Mouse (Mus musculus): Measurements from ENCODE around the gene Cacng1. TPM values are rescaled to one million over a fixed set of nuclear protein-coding genes. Genes with fewer than 3 reads are reported as not detected.

Gene Cacng1
- polyA plus RNA-seq, 1 experiment from 2014 or later: 1.1 TPM

GRCm38 (mm10) chr11:107674601-107675000, 41.7 kb downstream of the Cacng1 start:
- Histone ChIP-seq H3K4me1 (ENCODE audit: control insufficient read depth, insufficient read depth, low read length) (peaks cover 8% of the 10 kb centered on the region; the same call in 1 of the 2 replicates), H3K27ac (ENCODE audit: low read depth, low read length) (no peak overlapping the region), H3K9me3 (ENCODE audit: control insufficient read depth, low read length) (no peaks in the 10 kb centered on the region), H3K9ac (replicated peaks; ENCODE audit: low read depth, low read length) (no peak overlapping the region), H3K36me3 (ENCODE audit: control insufficient read depth, insufficient read depth, low read length) (peaks cover 22% of the 10 kb centered on the region; the same call in 1 of the 2 replicates), H3K27me3 (ENCODE audit: control insufficient read depth, insufficient read depth, low read length) (no peaks in the 10 kb centered on the region), H3K4me2 (ENCODE audit: low read depth, low read length) (no peak overlapping the region), H3K4me3 (ENCODE audit: low read depth, low read length) (no peak overlapping the region)
- no peak for ATAC-seq (ENCODE audit: low read depth)
- 91% methylated on average over 8 of the region's 8 CpGs for WGBS

DNA sequence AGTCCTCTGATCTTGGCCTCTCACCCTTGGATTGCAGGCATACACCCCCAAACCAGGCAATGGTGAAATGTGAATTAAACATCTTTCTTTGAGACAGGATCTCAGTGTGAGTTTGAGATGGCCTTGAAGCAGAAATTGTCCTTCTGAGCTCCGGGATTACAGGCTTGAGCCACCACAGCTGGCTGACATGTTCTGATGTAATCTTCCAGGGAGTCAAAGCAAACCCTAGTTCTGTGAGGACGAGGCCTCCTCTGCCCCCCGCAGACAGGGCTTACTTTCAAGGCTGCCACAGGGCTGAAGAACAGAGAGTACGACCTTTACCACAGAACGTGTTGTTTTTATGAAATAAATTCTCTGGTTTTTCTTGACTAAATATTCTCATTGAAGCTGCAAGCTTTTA, 42.3 kb downstream of the Cacng1 start:
- peaks cover 8% of the 10 kb centered on the region; the same call in 1 of the 2 replicates for H3K4me1 ChIP-seq (ENCODE audit: control insufficient read depth, insufficient read depth, low read length)
- no peak for ATAC-seq (ENCODE audit: low read depth)
- H3K4me3 ChIP-seq (ENCODE audit: low read depth, low read length): no peak overlapping the region
- H3K9ac ChIP-seq (replicated peaks; ENCODE audit: low read depth, low read length): no peak overlapping the region
- H3K4me2 ChIP-seq (ENCODE audit: low read depth, low read length): no peak overlapping the region
- peaks cover 22% of the 10 kb centered on the region; the same call in 1 of the 2 replicates for H3K36me3 ChIP-seq (ENCODE audit: control insufficient read depth, insufficient read depth, low read length)
- no peak overlapping the region for H3K27ac ChIP-seq (ENCODE audit: low read depth, low read length)
- no peaks in the 10 kb centered on the region for H3K9me3 ChIP-seq (ENCODE audit: control insufficient read depth, low read length)
- 87% methylated on average over 5 of the region's 5 CpGs for WGBS
- H3K27me3 ChIP-seq (ENCODE audit: control insufficient read depth, insufficient read depth, low read length): no peaks in the 10 kb centered on the region

DNA sequence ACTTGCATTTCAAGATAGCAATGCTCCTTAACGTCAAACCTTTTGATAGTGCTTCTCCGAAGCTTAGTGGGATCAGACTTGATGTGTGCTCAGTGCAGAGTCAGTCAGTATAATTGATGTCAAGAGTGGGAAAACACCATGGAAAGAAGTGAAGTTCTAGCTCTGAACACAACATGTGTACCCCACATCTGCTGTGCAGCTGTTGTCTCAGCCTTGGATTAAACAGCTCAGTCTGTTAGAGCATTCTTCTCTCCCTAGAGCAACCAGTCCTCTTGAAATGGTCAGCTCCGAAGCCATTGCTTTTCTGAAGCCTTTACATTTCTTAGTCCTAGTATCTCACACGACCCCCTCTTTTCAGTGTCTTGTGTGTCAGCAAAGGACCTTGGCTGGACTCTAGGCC, 47.3 kb downstream of the Cacng1 start:
- ATAC-seq (ENCODE audit: low read depth): no peak
- no peaks in the 10 kb centered on the region for H3K27me3 ChIP-seq (ENCODE audit: control insufficient read depth, insufficient read depth, low read length)
- H3K36me3 ChIP-seq (ENCODE audit: control insufficient read depth, insufficient read depth, low read length): peaks cover 25% of the 10 kb centered on the region; the same call in 1 of the 2 replicates
- WGBS: 87% methylated on average over 4 of the region's 4 CpGs
- H3K4me1 ChIP-seq (ENCODE audit: control insufficient read depth, insufficient read depth, low read length): no peaks in the 10 kb centered on the region
- no peaks in the 10 kb centered on the region for H3K9me3 ChIP-seq (ENCODE audit: control insufficient read depth, low read length)
- H3K4me2 ChIP-seq (ENCODE audit: low read depth, low read length): no peak overlapping the region
- H3K27ac ChIP-seq (ENCODE audit: low read depth, low read length): no peak overlapping the region
- no peak overlapping the region for H3K9ac ChIP-seq (replicated peaks; ENCODE audit: low read depth, low read length)
- no peak overlapping the region for H3K4me3 ChIP-seq (ENCODE audit: low read depth, low read length)

GRCm38 (mm10) chr11:107668223-107668622, 48.1 kb downstream of the Cacng1 start:
- Histone ChIP-seq H3K4me1 (ENCODE audit: control insufficient read depth, insufficient read depth, low read length) (no peaks in the 10 kb centered on the region), H3K27me3 (ENCODE audit: control insufficient read depth, insufficient read depth, low read length) (no peaks in the 10 kb centered on the region), H3K36me3 (ENCODE audit: control insufficient read depth, insufficient read depth, low read length) (peaks cover 26% of the 10 kb centered on the region; the same call in 1 of the 2 replicates), H3K4me2 (ENCODE audit: low read depth, low read length) (no peak overlapping the region), H3K27ac (ENCODE audit: low read depth, low read length) (no peak overlapping the region), H3K4me3 (ENCODE audit: low read depth, low read length) (no peak overlapping the region), H3K9me3 (ENCODE audit: control insufficient read depth, low read length) (no peaks in the 10 kb centered on the region), H3K9ac (replicated peaks; ENCODE audit: low read depth, low read length) (no peak overlapping the region)
- ATAC-seq (ENCODE audit: low read depth): no peak
- 95% methylated on average over 6 of the region's 6 CpGs for WGBS

DNA sequence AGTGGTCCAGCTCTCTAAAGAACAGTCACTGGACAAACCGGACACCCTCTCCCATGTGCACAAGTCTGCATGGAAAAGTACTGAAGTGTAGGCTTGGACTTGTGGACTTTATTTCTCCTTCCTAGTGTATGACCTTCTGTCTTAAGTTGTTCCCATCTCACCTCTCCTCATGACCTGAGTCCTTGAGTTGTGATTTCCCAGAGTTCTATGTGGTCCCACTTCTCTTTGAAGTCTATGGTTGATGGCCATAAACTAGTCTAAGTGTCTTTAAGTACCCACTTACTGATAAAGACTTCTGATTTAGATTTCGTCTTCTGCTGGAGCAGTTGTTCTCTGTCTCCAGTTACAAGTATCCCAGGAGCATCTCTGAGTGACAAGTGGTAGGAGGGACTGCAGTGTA, 48.8 kb downstream of the Cacng1 start:
- no peak for ATAC-seq (ENCODE audit: low read depth)
- Histone ChIP-seq H3K9ac (replicated peaks; ENCODE audit: low read depth, low read length) (no peak overlapping the region), H3K36me3 (ENCODE audit: control insufficient read depth, insufficient read depth, low read length) (peaks cover 22% of the 10 kb centered on the region; the same call in 1 of the 2 replicates), H3K9me3 (ENCODE audit: control insufficient read depth, low read length) (no peaks in the 10 kb centered on the region), H3K4me3 (ENCODE audit: low read depth, low read length) (no peak overlapping the region), H3K4me1 (ENCODE audit: control insufficient read depth, insufficient read depth, low read length) (no peaks in the 10 kb centered on the region), H3K27me3 (ENCODE audit: control insufficient read depth, insufficient read depth, low read length) (no peaks in the 10 kb centered on the region), H3K4me2 (ENCODE audit: low read depth, low read length) (no peak overlapping the region), H3K27ac (ENCODE audit: low read depth, low read length) (no peak overlapping the region)
- 90% methylated on average over 2 of the region's 2 CpGs for WGBS

- H3K27ac ChIP-seq (ENCODE audit: low read depth, low read length): no peak overlapping the region
- H3K9me3 ChIP-seq (ENCODE audit: control insufficient read depth, low read length): no peaks in the 10 kb centered on the region
- H3K4me3 ChIP-seq (ENCODE audit: low read depth, low read length): no peak overlapping the region
- no peak overlapping the region for H3K9ac ChIP-seq (replicated peaks; ENCODE audit: low read depth, low read length)
- H3K4me2 ChIP-seq (ENCODE audit: low read depth, low read length): no peak overlapping the region
- H3K27me3 ChIP-seq (ENCODE audit: control insufficient read depth, insufficient read depth, low read length): no peaks in the 10 kb centered on the region
- H3K36me3 ChIP-seq (ENCODE audit: control insufficient read depth, insufficient read depth, low read length): peaks cover 15% of the 10 kb centered on the region
- WGBS: 80% methylated on average over 5 of the region's 5 CpGs
- no peaks in the 10 kb centered on the region for H3K4me1 ChIP-seq (ENCODE audit: control insufficient read depth, insufficient read depth, low read length)
- no peak for ATAC-seq (ENCODE audit: low read depth)
Observed at GRCm38 (mm10) chr11:107662666-107663065, 53.7 kb downstream of the Cacng1 start.

DNA sequence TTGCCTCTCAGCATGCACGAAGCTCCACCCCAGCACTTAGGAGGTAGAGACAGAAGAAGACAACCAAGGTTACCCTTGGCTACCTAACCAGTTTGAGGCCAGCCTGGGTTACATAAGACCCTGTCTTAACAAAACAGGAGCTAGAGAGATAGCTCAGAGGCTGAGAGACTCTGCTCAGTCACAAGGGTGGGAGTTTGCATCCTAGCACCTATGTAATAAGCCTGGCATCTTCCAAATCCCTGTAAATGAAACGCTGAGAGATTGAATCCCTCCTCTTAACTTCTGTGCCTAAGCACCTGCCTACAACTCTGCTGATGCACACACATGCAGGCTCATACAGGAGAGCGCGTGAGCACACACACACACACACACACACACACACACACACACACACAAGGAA, 55.9 kb downstream of the Cacng1 start:
- no peaks in the 10 kb centered on the region for H3K9me3 ChIP-seq (ENCODE audit: control insufficient read depth, low read length)
- ATAC-seq (ENCODE audit: low read depth): no peak
- H3K36me3 ChIP-seq (ENCODE audit: control insufficient read depth, insufficient read depth, low read length): peaks cover 19% of the 10 kb centered on the region
- no peak overlapping the region for H3K4me2 ChIP-seq (ENCODE audit: low read depth, low read length)
- no peaks in the 10 kb centered on the region for H3K4me1 ChIP-seq (ENCODE audit: control insufficient read depth, insufficient read depth, low read length)
- H3K27me3 ChIP-seq (ENCODE audit: control insufficient read depth, insufficient read depth, low read length): no peaks in the 10 kb centered on the region
- no peak overlapping the region for H3K4me3 ChIP-seq (ENCODE audit: low read depth, low read length)
- 94% methylated on average over 4 of the region's 4 CpGs for WGBS
- H3K27ac ChIP-seq (ENCODE audit: low read depth, low read length): no peak overlapping the region
- no peak overlapping the region for H3K9ac ChIP-seq (replicated peaks; ENCODE audit: low read depth, low read length)

DNA sequence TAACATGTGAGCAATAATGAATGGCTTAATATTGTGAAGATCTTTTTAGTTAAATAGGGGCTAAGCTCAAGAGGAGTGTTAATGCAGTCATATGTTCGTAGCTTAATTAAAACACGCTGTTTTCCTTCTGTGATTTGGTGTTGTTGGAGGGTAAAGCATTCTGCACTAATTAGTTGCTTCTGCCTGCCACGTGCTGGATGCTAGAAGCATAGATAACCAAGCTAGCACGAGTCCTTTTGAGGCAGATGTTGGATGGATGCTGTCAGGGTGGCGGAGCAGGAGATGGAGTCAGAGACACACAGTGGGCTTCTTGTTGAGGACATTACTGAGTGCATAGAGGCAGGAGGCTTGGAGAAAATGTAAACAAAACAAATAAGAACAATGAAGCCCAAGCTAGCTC, 59.2 kb downstream of the Cacng1 start:
- Histone ChIP-seq H3K4me3 (ENCODE audit: low read depth, low read length) (no peak overlapping the region), H3K27ac (ENCODE audit: low read depth, low read length) (no peak overlapping the region), H3K9ac (replicated peaks; ENCODE audit: low read depth, low read length) (no peak overlapping the region), H3K27me3 (ENCODE audit: control insufficient read depth, insufficient read depth, low read length) (no peaks in the 10 kb centered on the region), H3K36me3 (ENCODE audit: control insufficient read depth, insufficient read depth, low read length) (peaks cover 13% of the 10 kb centered on the region; the same call in 1 of the 2 replicates), H3K4me2 (ENCODE audit: low read depth, low read length) (no peak overlapping the region), H3K9me3 (ENCODE audit: control insufficient read depth, low read length) (no peaks in the 10 kb centered on the region), H3K4me1 (ENCODE audit: control insufficient read depth, insufficient read depth, low read length) (no peaks in the 10 kb centered on the region)
- 63% methylated on average over 5 of the region's 5 CpGs for WGBS
- ATAC-seq (ENCODE audit: low read depth): no peak

GRCm38 (mm10) chr11:107655538-107655937, 60.8 kb downstream of the Cacng1 start:
- Histone ChIP-seq H3K4me1 (ENCODE audit: control insufficient read depth, insufficient read depth, low read length) (0 out of 2 replicates have a peak, but pooled peaks cover 4% of the 10 kb centered on the region), H3K36me3 (ENCODE audit: control insufficient read depth, insufficient read depth, low read length) (0 out of 2 replicates have a peak, but pooled peaks cover 5% of the 10 kb centered on the region), H3K9ac (replicated peaks; ENCODE audit: low read depth, low read length) (no peak overlapping the region), H3K4me3 (ENCODE audit: low read depth, low read length) (no peak overlapping the region), H3K9me3 (ENCODE audit: control insufficient read depth, low read length) (no peaks in the 10 kb centered on the region), H3K4me2 (ENCODE audit: low read depth, low read length) (no peak overlapping the region), H3K27ac (ENCODE audit: low read depth, low read length) (no peak overlapping the region), H3K27me3 (ENCODE audit: control insufficient read depth, insufficient read depth, low read length) (no peaks in the 10 kb centered on the region)
- ATAC-seq (ENCODE audit: low read depth): no peak
- 81% methylated on average over 4 of the region's 4 CpGs for WGBS

Measured in neural tube, embryonic 14.5 days (tissue).